Mouse (Mus musculus) cerebellum, adult 2 months (tissue): Measurements from ENCODE around the gene Megf11.

Source experiments
- CTCF ChIP-seq: fragments of 200-500 bp; IDR thresholded peaks from 2 replicates; pipeline ENCODE4 v1.5.1; 2011; ENCODE audit warnings: low read depth, mild to moderate bottlenecking, control low read depth, low read length, moderate library complexity, borderline replicate concordance; ENCODE audit not compliant: insufficient read depth
- POLR2A ChIP-seq: fragments of 200-500 bp; IDR thresholded peaks from 2 replicates; pipeline ENCODE4 v1.6.1; 2011; ENCODE audit warnings: low read length, control low read depth, borderline replicate concordance; ENCODE audit not compliant: insufficient read depth

DNA sequence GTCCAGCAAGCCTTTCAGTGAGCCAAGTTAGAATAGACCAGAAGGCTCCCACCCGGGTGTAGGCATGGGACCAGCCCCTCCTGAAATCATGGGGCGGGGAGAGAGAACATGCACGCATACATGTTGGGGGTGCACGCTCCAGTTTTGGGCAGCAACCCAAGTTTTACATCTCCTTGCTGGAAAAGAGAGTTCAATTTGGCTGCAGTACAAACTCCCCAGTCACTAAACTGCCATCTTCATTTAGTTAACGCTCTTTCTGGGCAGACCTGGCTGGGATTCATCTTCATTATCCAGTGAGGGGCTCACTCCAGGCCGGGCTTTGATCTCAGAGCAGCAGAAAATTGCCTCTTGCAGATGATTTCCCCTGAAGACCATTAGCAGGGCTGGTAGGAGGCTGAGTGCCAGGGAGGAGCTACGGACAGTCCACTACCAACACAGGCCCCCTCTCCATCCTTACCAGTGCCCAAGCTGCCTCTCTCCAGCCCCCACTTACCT is 218.8 kb downstream of the Megf11 start:
- TF ChIP-seq CTCF (no peak), POLR2A (no peak)
